Mouse (Mus musculus) olfactory bulb, adult 2 months (tissue): Measurements from ENCODE around the gene Zfr. TPM values are rescaled to one million over a fixed set of nuclear protein-coding genes. Genes with fewer than 3 reads are reported as not detected.
"Not testable (repeated sequence)": the region's sequence is repeated elsewhere in the genome, so short reads cannot be mapped to it uniquely, and the experiment has no call there.

Experiments used
- H3K27ac ChIP-seq: fragments of 200-500 bp; 2 replicates; pipeline ENCODE4 v1.5.1; 2012; ENCODE audit warnings: low read depth, low read length; ENCODE audit not compliant: insufficient read depth
- H3K4me1 ChIP-seq: fragments of 200-500 bp; 2 replicates; pipeline ENCODE4 v1.6.1; 2012; ENCODE audit warnings: low read length; ENCODE audit not compliant: control insufficient read depth, insufficient read depth
- H3K4me3 ChIP-seq: fragments of 200-500 bp; 2 replicates; pipeline ENCODE4 v1.5.1; 2012; ENCODE audit warnings: mild to moderate bottlenecking, low read depth, low read length, moderate library complexity; ENCODE audit not compliant: insufficient read depth
- CTCF ChIP-seq: fragments of 200-500 bp; IDR thresholded peaks from 2 replicates; pipeline ENCODE4 v1.5.1; 2012; ENCODE audit warnings: low read depth, mild to moderate bottlenecking, low read length, moderate library complexity; ENCODE audit not compliant: insufficient read depth
- POLR2A ChIP-seq: fragments of 200-500 bp; IDR thresholded peaks from 2 replicates; pipeline ENCODE4 v1.6.1; 2012; ENCODE audit warnings: mild to moderate bottlenecking, low read depth, low read length, moderate library complexity; ENCODE audit not compliant: insufficient read depth
- WGBS: fragments of 180-500 bp; shearing (Covaris S2); methylation state at CpG from one replicate; pipeline ENCODE4 v1.1.7; 2018; 5-methylcytosine and 5-hydroxymethylcytosine counted together
- polyA plus RNA-seq: library from polyadenylated mRNA; stranded (reverse); fragments of >200 nt; gene quantifications from 2 replicates; pipeline ENCODE4 v1.2.4, GENCODE M21; 2012; ENCODE audit warnings: low replicate concordance; ENCODE audit not compliant: missing spikeins, insufficient read depth, insufficient read length

Gene Zfr
- polyA plus RNA-seq, 1 experiment: 546 TPM

- 70% methylated on average over 6 of the region's 6 CpGs for WGBS
- Histone ChIP-seq H3K4me1 (no peaks in the 10 kb centered on the region), H3K27ac (no peak overlapping the region), H3K4me3 (no peak overlapping the region)
- no peak for TF ChIP-seq CTCF
- no peak for TF ChIP-seq POLR2A
Observed at GRCm38 (mm10) chr15:12149501-12149900, 31.9 kb downstream of the Zfr start.

GRCm38 (mm10) chr15:12153747-12154146 is 36.1 kb downstream of the Zfr start:
- H3K4me3 ChIP-seq: no peak overlapping the region
- no peak for TF ChIP-seq CTCF
- no peak for TF ChIP-seq POLR2A
- H3K27ac ChIP-seq: no peak overlapping the region
- WGBS: 83% methylated on average over 3 of the region's 3 CpGs
- H3K4me1 ChIP-seq: no peaks in the 10 kb centered on the region

- Histone ChIP-seq H3K4me1 (no peaks in the 10 kb centered on the region), H3K27ac (no peak overlapping the region), H3K4me3 (no peak overlapping the region)
- 59% methylated on average over 5 of the region's 5 CpGs for WGBS
- TF ChIP-seq POLR2A (no peak), CTCF (no peak)
Observed at GRCm38 (mm10) chr15:12178126-12178525, 60.5 kb downstream of the Zfr start.

DNA sequence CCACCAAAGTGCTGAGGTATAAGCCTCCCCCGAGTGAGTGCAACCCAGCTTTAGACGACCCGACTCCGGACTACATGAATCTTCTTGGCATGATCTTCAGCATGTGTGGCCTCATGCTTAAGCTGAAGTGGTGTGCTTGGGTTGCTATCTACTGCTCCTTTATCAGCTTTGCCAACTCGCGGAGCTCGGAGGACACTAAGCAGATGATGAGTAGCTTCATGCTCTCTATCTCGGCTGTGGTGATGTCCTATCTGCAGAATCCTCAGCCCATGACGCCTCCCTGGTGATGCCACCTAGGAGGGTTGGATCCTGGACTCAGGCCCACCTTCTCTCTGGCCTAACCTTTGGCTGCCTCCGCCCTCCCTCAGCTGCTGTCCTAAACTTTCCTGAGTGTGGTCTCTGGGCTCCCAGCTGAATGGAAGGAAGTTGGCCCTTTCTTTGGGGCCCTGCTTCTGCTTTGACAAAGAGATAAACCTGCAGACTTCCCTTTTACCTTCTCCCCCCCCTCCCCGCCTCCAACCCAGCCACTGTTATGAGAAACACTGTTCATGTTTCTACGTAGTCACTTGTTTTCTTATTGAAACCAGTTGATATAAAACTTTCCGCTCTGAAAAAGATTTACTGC is 63.7 kb downstream of the Zfr start:
- not testable (repeated sequence) for H3K27ac ChIP-seq, H3K4me1 ChIP-seq, H3K4me3 ChIP-seq
- 93% methylated on average over 13 of the region's 13 CpGs for WGBS

GRCm38 (mm10) chr15:12193880-12194816 is 76.5 kb downstream of the Zfr start:
- WGBS: 65% methylated on average over 25 of the region's 25 CpGs
- Histone ChIP-seq H3K4me3 (no peak overlapping the region), H3K4me1 (peaks cover 4% of the 10 kb centered on the region), H3K27ac (no peak overlapping the region)
- TF ChIP-seq POLR2A: no peak
- TF ChIP-seq CTCF: no peak

DNA sequence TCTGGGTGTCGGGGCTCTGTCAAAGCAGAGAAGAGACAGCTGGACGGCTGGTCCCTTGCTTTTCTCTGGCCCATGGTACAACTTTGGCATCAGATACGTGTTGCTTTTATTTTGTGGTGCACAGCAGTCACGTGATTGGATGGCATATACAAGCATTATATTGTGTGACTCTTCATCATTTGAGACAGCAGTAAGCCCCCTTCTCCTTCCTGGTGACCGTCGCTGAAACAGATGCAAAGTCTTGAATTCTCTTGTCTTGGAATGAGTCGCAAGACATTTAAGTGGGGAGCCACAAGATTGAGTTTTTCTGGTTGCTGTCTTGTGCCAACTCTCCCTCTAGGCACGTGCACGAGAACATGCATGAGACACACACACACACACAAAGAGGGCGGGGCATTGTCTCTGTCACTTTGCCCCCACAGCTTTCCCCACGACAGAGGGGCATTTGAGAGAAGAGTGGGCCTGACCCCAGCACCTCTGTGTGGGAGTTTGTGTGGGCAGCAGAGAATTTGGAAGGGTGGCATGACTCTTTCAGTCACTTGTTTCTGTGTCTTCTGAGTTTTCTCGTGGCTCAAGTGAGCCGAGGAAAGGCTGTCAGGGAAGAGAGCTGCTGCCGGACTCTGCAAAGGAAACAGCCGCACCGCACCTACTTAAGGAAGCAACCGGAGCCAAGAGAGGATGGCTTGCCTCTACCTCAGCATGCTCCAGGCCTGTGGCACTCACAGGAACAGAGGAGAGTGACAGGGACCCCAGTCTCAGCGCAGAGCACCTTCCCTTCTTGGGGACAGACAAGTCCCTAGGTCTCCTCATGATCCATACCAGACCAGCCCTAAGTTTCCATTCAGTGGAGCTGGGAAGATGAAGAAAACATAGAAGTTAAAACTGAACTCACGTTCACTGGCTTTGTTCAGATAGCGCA is 77.4 kb downstream of the Zfr start:
- Histone ChIP-seq H3K4me1 (peaks cover 4% of the 10 kb centered on the region), H3K4me3 (no peak overlapping the region), H3K27ac (no peak overlapping the region)
- 76% methylated on average over 20 of the region's 20 CpGs for WGBS
- TF ChIP-seq POLR2A (no peak), CTCF (no peak)

DNA sequence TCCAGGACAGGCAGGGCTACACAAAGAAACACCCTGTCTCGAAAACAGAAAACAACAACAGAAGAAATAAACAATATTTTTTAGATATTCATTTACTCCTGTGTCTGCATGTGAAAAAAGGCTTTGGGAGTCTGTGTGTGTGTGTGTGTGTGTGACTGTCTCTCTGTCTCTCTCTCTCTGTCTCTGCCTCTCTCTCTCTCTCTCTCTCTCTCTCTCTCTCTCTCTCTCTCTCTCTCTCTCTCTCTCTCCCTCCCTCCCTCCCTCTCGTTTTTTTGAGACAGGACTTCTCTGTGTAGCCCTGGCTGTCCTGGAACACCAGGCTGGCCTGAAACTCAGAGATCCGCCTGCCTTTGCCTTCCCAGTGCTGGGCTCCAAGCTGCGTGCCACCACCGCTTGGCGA is 78.3 kb downstream of the Zfr start:
- Histone ChIP-seq H3K4me3 (no peak overlapping the region), H3K27ac (no peak overlapping the region), H3K4me1 (peaks cover 4% of the 10 kb centered on the region)
- 76% methylated on average over 6 of the region's 6 CpGs for WGBS
- TF ChIP-seq CTCF (no peak), POLR2A (no peak)

GRCm38 (mm10) chr15:12196410-12197191 is 79.0 kb downstream of the Zfr start:
- 38% methylated on average over 22 of the region's 22 CpGs for WGBS
- Histone ChIP-seq H3K4me1 (peaks cover 4% of the 10 kb centered on the region), H3K4me3 (no peak overlapping the region), H3K27ac (no peak overlapping the region)
- TF ChIP-seq CTCF (no peak; the same call in 1 of the 2 replicates), POLR2A (no peak)
